Mouse (Mus musculus) inflammation-experienced regulatory T-cells, adult 6 months (primary cell): ENCODE data around the gene Pidd1. TPM values are rescaled to one million over a fixed set of nuclear protein-coding genes. Genes with fewer than 3 reads are reported as not detected.

Source experiments
- ATAC-seq: one replicate; pipeline ENCODE4 v1.8.0; 2017
- polyA plus RNA-seq, 3 experiments: library from polyadenylated mRNA; unstranded; fragments of 100-300 nt; shearing (Covaris generic); gene quantifications; one replicate each; pipeline ENCODE4 v1.2.1; 2017

Gene Pidd1
- polyA plus RNA-seq, 3 experiments from 2014 or later = 5.8 to 11.5 (median 10.3) TPM

- ATAC-seq = peak; percentile 63
Observed at GRCm38 (mm10) chr7:141435129-141435855, 8.5 kb downstream of the Pidd1 start.

DNA sequence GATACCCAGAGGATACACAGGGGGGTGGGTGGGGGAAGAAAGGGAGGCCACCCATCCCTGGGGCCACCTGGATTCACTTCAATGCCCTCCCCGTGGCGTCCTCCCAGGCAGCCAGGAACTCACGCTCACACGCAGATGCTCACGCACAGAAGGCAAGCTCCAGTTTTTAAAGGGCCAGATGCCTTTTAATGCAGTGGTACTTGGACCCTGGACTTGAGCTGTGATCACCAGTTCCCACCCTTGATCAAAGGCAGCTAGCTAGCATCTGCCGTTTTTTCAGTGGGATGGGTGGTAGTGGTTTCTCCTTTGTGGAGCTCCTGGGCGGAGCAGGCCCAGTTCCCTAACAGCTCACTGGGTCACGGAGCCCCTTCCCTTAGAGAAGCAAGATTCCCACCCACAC is 9.4 kb downstream of the Pidd1 start:
- ATAC-seq = no peak

GRCm38 (mm10) chr7:141433517-141434400 is 10.1 kb downstream of the Pidd1 start:
- ATAC-seq = no peak

DNA sequence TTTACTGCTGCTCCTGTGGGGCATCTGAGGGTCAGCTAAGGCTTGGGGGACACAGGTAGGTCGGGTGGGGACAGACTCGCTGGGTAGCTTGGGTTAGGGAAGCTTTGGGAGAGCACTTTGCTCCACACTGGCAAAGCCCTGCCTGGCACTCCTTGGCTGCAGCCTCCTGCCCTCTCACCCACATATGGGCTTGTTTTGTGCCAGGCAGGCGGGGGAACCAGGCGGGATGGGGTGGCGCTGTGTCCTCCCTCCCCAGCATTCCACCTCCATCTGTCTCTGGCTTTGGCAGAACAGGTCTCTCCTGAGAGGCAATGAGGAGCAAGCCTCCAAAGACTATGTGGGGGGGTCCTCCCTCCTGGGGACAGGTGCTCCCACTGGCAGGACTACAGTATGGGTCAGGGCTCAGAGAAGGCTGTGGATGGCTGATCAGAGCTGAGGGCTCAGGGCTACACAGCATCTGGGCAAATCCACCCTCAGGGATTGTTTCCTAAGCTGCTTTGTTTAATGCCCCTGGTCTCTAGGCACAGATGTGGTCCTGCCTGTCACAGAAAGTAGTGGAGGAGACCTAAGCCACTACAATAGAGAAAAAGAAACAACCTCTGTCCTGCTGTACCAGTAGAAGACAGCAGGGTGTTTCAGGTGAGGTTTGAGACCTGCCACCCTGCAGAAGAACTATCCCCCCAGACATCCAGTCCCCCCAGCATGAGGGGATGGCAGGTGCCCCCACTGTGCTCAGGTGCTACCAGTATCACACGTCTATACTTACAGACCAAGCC is 10.9 kb downstream of the Pidd1 start:
- ATAC-seq = no peak

GRCm38 (mm10) chr7:141432186-141432611 is 11.6 kb downstream of the Pidd1 start:
- no peak for ATAC-seq

DNA sequence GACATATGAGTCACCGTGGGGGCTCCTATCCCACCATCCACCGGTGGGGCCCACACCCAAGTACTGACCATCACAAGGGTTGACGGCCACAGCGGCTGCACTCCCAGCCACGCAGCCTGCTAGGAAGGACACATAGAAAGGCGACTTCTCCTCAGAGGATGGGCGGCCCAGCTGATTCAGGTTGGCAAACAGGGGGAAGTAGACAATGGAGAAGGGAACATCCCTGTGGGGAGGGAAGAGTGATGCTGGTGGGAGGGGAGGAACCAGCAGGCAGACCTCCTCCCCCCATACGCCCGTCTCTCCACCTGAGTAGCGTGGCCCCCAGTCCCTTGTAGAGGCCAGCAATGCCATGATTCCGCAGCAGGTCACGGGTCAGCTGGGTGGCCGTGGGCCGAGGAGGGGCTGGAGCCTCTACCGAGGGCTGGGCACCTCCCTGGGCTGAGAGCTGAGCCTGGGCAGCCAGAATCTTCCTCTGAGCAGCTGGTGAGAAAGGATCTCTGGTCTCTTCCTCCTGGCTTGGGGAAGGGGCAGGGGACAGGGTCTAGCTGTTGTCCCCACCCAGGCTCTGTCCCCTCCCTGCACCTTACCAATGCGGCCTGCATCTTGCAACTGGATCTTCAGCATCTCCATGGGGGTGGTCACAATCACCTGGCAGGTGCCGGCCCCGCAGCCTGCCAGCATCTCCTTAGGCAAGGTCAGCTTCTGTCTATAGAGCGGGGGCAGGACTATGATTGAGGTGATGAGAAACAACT is 12.2 kb downstream of the Pidd1 start:
- ATAC-seq = no peak

- no peak for ATAC-seq
Observed at GRCm38 (mm10) chr7:141430585-141431240, 13.1 kb downstream of the Pidd1 start.

- no peak for ATAC-seq
Observed at GRCm38 (mm10) chr7:141429840-141430584, 13.8 kb downstream of the Pidd1 start.

GRCm38 (mm10) chr7:141429310-141429709 is 14.5 kb downstream of the Pidd1 start, which contains the start of gene Cend1:
Gene Cend1 (minus strand): TSS chr7:141429491.
- ATAC-seq = no peak

DNA sequence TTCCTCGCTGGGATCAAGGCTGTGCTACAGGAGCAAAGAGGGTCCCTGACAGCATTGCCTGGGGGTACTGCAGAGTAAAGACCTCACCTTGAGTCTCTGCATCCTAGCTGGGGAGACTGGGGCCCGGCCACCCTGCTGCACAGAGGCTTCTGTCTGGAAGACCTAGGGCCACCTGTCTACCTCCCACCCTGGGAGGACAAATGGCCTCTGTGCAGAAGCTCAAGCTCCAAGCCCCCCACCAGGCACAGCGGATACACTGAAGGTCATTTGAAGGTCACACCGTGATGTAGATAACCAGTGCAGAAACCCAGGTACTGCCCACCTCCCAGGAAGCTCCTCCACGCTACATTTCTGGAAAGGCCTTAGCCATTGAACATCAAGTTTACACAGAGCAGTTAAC is 15.1 kb downstream of the Pidd1 start:
- ATAC-seq = no peak

DNA sequence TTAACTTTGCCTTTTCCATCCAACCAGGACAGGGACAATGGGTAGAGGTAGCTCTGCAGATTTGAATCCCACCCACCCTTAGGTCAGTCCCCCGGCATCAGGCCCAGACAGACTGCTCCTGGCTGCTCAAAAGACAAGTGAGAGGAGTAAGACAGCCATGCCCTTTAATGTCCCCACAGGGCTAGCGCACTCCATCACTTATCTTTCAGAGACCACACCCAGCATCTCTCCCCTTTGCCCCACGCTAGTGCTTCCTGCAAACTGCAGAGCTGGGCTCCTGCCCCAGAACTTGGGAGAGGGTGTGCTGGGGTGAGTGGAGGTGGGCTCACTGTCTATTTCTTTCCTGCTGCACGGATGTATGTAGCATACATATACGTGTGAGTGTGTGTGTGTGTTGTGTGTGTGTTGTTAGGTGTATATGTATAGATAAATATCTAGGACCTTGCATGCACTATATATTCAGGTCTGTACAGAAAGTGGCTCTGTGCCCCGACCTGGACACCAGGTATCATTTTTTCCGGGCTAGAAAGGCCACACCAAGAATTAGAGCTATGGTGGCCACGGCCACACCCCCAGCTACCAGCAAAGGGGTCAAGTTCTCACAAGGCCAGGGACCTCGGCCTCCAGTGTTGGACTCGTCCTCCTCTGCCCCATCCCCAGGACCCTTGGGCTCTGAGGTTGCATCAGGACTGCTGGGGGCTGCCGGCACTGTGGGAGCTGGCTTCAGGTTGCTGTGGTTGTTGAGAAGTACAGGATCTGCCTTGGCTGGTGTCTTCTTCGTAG is 16.7 kb downstream of the Pidd1 start:
- no peak for ATAC-seq

DNA sequence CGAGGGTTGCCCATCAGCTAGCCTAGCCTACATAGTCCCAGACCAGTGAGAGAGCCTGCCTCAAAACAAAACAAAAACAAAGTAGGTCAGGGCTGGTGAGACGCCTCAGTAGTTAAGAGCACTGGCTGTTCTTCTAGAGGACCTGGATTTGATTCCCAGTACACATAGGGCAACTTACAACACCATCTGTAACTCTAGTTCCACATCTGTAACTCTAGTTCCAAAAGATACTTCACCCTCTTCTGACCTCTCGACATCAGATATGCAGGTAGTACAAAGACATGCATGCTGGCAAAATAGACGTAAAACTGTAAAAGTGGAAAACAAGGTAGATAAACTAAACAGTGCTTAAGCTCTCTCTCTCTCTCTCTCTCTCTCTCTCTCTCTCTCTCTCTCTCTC is 20.0 kb downstream of the Pidd1 start:
- ATAC-seq = no peak

DNA sequence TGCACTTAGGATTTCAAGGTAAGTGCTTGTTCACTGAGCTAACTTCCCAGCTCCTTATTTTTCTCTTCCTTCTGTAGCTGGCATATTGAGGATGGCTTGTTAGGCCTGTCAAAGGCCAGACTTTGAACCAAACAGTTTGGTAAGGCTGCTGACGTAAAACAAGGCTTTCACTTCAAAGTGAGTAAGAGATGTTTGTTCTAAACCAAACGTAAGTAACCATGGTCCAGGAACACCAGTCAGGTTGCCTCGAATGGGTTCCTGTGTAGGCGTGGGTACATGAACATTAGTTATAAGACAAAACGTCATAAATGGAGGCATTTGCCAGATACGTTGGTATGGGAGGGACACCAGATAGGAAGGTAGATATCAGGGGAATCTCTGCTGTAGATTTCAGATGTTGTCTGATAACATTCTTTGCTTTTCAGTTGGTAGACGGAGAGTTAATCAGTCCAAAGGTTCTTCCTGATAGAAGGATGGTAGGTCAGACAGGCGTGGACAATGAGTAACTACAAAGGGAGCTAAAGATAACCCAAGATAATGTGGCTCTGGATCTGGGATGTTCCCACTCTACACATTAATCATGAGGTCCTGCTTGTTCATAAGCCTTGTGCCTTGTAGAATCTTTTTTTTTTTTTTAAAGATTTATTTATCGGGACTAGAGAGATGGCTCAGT is 23.7 kb downstream of the Pidd1 start:
- ATAC-seq = no peak

DNA sequence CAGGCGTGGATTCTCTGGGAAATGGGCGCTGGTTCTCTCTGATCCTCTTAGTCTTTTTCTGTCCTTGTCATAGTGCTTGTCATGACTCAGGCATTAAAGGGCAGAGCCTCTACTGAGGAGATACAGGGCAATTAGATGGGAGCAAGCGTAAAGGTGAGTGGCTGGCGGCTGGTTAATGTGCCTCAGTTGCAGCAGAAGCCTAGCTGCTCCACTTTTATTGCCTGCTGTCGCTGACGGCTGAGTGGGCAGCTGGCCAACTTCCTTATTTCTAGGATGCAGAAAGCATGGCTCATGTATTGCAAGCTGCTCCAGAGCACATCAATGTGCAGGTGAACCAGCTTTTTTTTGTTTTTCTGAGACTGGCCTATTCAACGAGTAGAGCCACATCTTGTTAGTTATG is 24.9 kb downstream of the Pidd1 start:
- no peak for ATAC-seq

DNA sequence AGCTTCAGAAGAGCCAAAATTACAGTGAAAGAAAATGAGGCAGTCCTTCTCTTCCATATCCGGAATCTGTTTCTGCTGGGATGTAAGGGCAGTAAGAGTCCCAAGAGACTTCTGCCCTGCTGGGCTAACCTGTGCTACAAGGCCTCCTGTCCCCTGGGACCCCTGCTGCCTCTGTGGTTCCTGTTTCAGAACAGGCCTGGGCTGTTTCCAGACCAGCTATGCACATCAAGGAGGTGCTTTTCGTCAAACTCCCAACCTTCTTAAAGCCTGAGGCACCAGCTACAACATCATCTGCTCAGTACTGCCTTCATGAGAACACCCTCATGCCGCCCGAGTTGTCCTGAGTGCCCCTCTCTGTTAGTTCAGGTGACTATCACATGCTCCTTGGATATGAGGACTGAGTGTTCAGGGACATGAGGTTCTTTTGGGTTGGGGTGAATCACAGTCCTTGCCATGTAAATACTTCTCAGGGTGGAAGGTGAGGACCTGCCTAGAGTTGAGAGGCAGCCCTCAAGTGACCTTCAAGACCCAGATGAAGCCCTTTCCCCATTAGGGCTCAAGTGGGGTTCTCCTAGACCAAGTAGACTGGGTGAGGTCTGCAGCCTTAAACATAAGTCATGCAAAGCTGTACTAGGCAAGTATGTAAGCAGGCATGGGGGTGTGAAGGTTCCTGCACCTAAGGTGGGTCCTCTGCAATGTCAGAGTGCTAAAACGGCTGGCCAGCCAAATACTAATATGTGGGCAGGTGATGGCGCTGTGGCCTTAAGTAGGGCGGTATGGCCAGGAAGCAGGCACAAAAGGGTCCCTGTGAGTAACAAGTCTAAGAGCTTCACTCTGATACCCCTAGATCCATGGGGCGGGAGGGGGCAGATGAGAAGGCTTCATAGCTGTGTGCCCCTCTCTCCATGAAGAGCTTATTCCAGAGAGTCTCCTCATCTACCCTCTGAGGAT is 25.8 kb downstream of the Pidd1 start:
- no peak for ATAC-seq

DNA sequence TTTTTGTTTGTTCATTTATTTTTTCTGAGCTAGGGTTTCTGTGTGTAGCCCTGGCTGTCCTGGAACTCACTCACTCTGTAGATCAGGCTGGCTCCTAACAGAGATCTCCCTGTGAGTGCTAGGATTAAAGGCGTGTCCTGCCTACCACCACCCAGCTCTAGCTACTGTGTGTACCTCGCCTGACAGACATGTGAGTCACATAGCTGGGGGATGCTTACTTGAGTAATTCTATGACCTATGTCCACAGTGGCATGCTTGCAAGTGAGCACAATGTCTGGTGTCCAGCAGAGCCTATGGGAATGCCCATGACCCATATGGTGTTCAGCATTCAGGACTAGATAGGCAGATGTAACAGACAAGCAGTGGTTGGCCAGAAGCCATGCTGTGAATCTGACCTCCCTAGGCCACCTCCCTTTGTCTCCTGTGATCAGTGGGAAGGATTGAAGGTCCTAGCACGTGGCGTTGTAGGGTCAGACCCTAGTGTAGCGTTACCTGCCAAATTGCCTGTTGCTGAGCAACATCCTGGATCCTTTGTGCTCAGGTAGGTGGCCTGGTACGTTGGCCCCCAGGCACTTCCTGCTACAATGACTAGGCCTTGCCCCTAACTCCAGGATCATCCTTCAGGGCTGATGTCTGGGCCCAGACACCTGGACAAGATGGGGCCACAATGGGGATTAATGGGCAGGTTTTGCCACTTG is 27.5 kb downstream of the Pidd1 start:
- no peak for ATAC-seq

DNA sequence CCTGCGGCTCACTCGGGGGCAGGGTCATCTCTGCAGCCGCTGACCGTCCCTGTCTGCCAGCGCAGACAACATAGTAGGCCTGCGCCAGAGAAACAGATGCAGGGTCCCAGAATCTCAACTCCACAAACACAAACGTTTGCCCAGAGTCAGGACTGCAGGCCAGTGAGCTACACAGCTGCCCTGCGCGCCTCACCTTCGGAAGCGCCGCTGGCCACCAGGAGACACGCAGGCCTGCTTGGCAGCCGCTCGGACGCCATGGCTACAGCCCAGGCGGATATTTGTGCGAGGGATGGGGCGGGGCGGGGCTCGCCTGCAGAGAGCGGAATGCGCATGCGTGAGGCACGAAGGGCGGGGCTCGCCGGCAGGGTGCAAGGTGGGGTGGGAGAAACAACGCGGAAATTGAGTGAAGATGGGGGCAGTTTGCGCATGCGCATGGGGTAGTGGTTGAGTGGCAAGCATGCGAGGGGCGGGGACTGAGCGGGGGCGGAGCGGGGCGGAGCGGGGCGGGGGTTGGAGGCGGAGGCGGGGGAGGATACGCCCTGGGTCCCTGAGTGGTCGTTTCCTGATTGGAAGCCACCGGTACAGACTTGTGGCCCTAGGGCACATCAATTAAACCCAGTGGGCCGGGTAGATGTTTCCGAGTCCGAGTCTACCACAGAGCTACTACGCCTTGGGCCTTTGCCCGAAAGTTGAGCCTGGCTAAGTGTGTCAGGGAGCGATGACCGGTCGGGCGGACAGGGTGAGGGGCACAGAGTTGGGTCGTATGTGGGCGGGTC is 29.8 kb downstream of the Pidd1 start, which contains the start of gene Gatd1:
Gatd1 (minus strand) TSS at position 328 of the 776 bp plus-strand sequence.
- peak; percentile 85 for ATAC-seq
